Mouse (Mus musculus) thymus, adult 2 months (tissue): ENCODE data around the gene Slc12a8.

Source experiments
- CTCF ChIP-seq: fragments of 200-500 bp; IDR thresholded peaks from 2 replicates; pipeline ENCODE4 v1.5.1; 2012; ENCODE audit warnings: mild to moderate bottlenecking, control low read depth, low read length, moderate library complexity, borderline replicate concordance; ENCODE audit not compliant: control insufficient read depth, poor library complexity, insufficient read depth; ENCODE audit errors: extremely low read depth
- POLR2A ChIP-seq: fragments of 200-500 bp; IDR thresholded peaks from 2 replicates; pipeline ENCODE4 v1.6.1; 2012; ENCODE audit warnings: mild to moderate bottlenecking, low read length, control low read depth, moderate library complexity; ENCODE audit not compliant: control insufficient read depth, poor library complexity, insufficient read depth; ENCODE audit errors: extremely low read depth

DNA sequence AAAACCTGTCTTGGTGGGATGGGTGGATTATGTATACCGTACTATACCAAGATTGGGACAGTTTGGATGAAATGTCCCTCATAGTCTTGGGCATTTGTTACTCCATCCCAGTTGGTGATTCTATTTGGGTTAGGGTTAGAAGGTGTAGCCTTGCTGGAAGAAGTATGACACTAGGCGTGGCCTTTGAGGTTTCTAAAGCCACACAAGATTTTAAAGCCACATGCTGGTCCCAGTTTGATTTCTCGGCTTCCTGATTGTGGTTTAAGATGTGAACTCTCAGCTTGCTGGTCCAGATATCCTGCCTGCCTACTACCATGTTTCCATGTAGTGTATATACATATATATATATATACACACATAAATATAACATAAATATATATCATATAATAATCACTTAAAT is 140.1 kb downstream of the Slc12a8 start:
- no peak for TF ChIP-seq CTCF
- no peak for TF ChIP-seq POLR2A
